Mouse (Mus musculus): ENCODE measurements around the gene Rfx8. TPM values are rescaled to one million over a fixed set of nuclear protein-coding genes. Genes with fewer than 3 reads are reported as not detected.

Rfx8 gene
- polyA plus RNA-seq, 1 experiment from 2014 or later = 0.43 TPM

DNA sequence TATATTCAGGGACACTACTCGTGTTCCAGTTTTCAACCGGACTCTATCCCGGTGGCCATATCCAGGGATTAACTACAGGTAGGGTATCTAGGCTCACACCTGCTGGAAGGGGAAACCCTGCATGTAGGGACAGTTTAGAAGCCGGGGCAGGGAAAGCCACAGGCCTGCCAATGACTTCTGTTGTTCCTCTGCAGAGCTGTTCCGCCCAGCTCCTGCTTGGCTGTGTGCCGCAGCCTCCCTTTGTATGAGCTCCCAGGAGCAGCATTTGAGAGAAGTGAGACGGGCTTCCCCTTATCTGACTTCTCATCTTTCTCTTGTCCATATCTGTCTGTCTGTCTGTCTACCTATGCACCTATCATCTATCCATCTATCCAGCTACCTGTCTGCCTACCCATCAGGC is 8.5 kb downstream of the Rfx8 start:
- H3K4me2 ChIP-seq = no peak overlapping the region
- no peaks in the 10 kb centered on the region for H3K27me3 ChIP-seq
- H3K9me3 ChIP-seq (replicated peaks) = no peaks in the 10 kb centered on the region
- no peak overlapping the region for H3K9ac ChIP-seq
- 87% methylated on average over 7 of the region's 7 CpGs for WGBS
- H3K4me3 ChIP-seq = no peak overlapping the region
- no peak overlapping the region for H3K27ac ChIP-seq
- no peaks in the 10 kb centered on the region for H3K36me3 ChIP-seq
- no peak for ATAC-seq (replicated peaks; ENCODE audit: insufficient number of reproducible peaks, insufficient read depth, low FRiP score, low read depth)
- peaks cover 21% of the 10 kb centered on the region for H3K4me1 ChIP-seq (replicated peaks)

DNA sequence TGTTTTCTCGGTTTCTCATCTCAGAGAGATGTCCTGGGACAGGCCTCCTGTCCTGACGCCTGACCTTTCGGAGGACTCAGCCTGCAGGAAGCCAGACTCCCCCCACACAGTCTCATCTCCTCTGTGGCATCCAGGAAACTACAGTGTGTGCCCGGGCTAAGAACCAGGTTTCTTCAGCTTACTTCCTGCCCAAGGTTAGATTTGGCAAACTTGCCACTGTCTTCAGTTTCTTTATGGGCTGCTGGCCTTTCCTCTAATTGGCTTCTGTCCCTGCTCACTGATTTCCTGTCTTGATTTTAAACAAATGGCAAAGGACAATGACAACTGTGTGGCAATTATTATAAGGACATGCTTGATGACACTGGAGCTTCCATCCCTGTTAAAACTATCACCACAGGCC is 10.2 kb downstream of the Rfx8 start:
- H3K4me2 ChIP-seq = no peak overlapping the region
- H3K4me3 ChIP-seq = no peak overlapping the region
- H3K9me3 ChIP-seq (replicated peaks) = no peaks in the 10 kb centered on the region
- ATAC-seq (replicated peaks; ENCODE audit: insufficient number of reproducible peaks, insufficient read depth, low FRiP score, low read depth) = no peak
- no peaks in the 10 kb centered on the region for H3K27me3 ChIP-seq
- peaks cover 20% of the 10 kb centered on the region for H3K4me1 ChIP-seq (replicated peaks)
- 0 out of 2 replicates have a peak overlapping the region, but pooled peaks have one; percentile 24 for H3K27ac ChIP-seq
- H3K9ac ChIP-seq = no peak overlapping the region
- H3K36me3 ChIP-seq = no peaks in the 10 kb centered on the region
- 65% methylated on average over 4 of the region's 4 CpGs for WGBS

DNA sequence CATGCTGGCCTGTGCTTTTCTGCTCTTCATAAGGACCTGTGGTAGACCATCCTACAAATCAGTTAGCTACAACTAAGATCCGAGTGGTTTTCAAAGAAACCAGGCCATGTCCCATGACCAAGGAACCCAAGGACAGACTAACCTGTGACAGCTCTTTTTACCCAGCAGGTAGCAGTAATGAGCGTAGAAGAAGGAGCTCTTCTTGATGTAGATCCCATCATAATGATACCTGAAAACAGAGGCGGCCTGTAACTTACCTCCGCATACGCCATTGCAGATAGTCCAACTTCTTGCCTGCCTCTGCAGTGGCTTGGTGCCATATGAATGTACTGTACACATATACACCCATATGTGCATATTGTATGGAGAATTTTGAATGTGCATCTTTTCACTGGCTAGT is 10.8 kb downstream of the Rfx8 start:
- 89% methylated on average over 5 of the region's 5 CpGs for WGBS
- Histone ChIP-seq H3K27ac (0 out of 2 replicates have a peak overlapping the region, but pooled peaks have one; percentile 24), H3K27me3 (no peaks in the 10 kb centered on the region), H3K9ac (no peak overlapping the region), H3K9me3 (replicated peaks) (no peaks in the 10 kb centered on the region), H3K4me2 (no peak overlapping the region), H3K36me3 (no peaks in the 10 kb centered on the region), H3K4me1 (replicated peaks) (peaks cover 14% of the 10 kb centered on the region; the same call in 1 of the 2 replicates), H3K4me3 (no peak overlapping the region)
- ATAC-seq (replicated peaks; ENCODE audit: insufficient number of reproducible peaks, insufficient read depth, low FRiP score, low read depth) = no peak

DNA sequence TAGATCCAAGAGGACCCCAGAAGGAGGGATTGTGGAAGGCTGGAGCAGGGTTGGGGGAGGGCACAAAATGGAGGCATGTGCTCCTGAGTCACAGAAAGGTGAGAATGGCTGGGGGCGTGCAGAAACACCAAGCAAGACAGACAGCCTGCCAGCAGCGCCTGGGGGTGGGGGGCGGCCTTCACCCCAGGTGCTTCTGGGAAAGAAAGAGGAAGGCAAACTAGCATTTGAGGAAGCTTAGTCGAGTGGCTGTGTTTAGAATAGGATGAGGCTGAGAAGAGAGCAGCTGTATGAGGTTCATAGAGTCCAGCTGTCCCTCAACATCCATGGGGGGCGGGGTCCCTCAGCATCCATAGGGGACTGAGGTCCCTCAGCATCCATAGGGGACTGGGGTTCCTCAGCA is 12.0 kb downstream of the Rfx8 start:
- ATAC-seq (replicated peaks; ENCODE audit: insufficient number of reproducible peaks, insufficient read depth, low FRiP score, low read depth) = no peak
- 90% methylated on average over 5 of the region's 5 CpGs for WGBS
- H3K4me2 ChIP-seq = no peak overlapping the region
- no peak overlapping the region for H3K27ac ChIP-seq
- no peaks in the 10 kb centered on the region for H3K9me3 ChIP-seq (replicated peaks)
- H3K4me3 ChIP-seq = no peak overlapping the region
- no peak overlapping the region for H3K9ac ChIP-seq
- H3K4me1 ChIP-seq (replicated peaks) = 0 out of 2 replicates have a peak, but pooled peaks cover 10% of the 10 kb centered on the region
- no peaks in the 10 kb centered on the region for H3K27me3 ChIP-seq
- no peaks in the 10 kb centered on the region for H3K36me3 ChIP-seq

DNA sequence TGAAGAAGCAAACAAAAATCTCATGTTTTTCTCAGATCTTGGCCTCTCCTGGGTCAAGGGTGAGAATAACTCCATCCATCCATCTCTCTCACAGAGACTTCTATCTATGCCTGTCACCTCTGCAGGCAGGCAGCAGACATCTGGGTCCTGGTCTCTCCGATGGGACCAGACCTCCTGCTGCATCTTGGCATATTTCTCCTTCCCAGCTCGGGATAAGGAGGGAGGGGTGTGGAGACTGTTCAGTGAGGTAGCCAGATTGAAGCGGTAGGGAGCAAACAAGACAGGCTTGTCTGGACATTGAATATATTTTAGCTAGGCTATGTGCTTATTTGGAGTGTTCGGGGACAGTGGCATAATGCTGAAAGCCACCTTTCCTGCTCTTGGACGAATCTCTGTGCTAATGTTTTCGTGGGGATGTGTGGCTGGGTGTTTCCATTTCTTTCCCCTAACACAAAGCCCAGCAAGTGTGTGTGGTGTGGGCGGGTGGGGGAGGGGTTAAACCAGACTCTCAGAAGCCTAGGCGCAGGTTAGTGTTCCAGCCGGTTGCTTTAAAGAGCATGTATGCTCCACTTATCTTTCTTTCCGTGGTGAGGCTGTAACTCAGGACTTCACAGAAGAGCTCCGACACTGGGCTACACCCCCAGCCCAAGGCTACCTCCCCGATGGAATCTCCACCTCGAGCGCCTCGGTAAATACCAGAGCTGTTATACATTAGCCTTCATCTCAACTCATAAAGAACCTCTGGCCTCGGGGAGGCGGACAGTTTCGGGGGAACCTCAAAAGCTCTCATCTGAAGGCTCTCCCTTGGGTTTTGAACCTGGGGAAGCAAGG is 18.4 kb downstream of the Rfx8 start:
- Histone ChIP-seq H3K36me3 (no peaks in the 10 kb centered on the region), H3K9ac (no peak overlapping the region), H3K4me2 (0 out of 2 replicates have a peak overlapping the region, but pooled peaks have one; percentile 20), H3K4me3 (no peak overlapping the region), H3K27ac (no peak overlapping the region), H3K9me3 (replicated peaks) (no peaks in the 10 kb centered on the region), H3K27me3 (no peaks in the 10 kb centered on the region), H3K4me1 (replicated peaks) (peaks cover 34% of the 10 kb centered on the region)
- WGBS = 25% methylated on average over 18 of the region's 18 CpGs
- no peak for ATAC-seq (replicated peaks; ENCODE audit: insufficient number of reproducible peaks, insufficient read depth, low FRiP score, low read depth)

DNA sequence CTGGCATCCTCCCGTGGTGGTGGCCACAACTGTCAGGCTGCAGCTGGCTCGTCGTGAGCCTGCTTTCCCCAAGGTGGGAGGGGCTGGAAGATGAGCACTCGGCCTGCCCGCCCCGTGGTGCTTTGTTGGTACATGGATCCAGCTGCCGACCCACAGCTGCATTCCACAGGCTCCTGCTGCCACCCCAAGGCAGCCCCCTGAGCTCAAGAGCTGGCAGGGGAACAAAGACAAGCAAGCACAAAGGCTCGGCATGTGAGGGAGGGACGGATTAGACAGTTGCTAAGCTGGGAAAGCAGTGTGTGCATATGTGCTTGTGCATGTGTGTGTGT is 19.6 kb downstream of the Rfx8 start:
- H3K9ac ChIP-seq = no peak overlapping the region; the same call in 1 of the 2 replicates
- H3K4me1 ChIP-seq (replicated peaks) = peaks cover 37% of the 10 kb centered on the region

DNA sequence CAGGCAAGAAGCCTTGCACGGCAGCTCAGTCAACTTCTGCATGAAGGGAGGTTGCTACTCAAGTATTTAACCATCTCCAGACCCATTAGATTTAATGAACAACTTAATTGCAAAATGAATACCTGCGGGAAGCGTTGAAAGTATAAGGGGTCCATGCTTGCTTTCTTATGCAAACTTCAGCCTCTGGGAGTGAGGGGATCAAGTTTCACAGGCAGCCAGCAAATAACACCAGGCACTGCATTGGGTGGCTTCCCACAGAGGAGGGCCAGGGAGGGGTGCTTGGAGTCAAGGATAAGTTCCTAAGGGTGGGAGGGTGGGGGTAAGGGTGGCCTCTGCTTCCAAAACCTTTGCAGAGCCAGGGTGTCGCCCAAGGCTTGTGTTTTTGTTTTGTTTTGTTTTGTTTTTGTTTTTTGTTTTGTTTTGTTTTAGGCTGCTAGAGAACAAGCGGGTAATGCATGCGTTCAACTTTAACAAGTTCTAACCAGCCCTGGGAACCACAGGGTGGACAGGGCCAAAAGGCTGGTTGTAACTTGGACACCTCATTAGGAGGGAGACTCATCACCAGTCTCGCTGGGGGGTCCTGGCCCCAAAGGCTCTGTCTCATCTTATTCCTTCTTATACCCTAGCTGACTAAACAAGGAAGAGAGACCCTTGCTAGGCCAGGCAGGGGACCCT is 20.1 kb downstream of the Rfx8 start:
- no peak overlapping the region for H3K4me2 ChIP-seq
- no peak overlapping the region; the same call in 1 of the 2 replicates for H3K9ac ChIP-seq
- peak overlapping the region; percentile 27; the same call in 1 of the 2 replicates for H3K27ac ChIP-seq
- H3K27me3 ChIP-seq = no peaks in the 10 kb centered on the region
- H3K9me3 ChIP-seq (replicated peaks) = no peaks in the 10 kb centered on the region
- ATAC-seq (replicated peaks; ENCODE audit: insufficient number of reproducible peaks, insufficient read depth, low FRiP score, low read depth) = no peak
- H3K36me3 ChIP-seq = no peaks in the 10 kb centered on the region
- no peak overlapping the region for H3K4me3 ChIP-seq
- 40% methylated on average over 7 of the region's 7 CpGs for WGBS
- peaks cover 40% of the 10 kb centered on the region for H3K4me1 ChIP-seq (replicated peaks)

More for the DNA sequence above, 19.6 kb downstream of the Rfx8 start:
- H3K9me3 ChIP-seq (replicated peaks) = no peaks in the 10 kb centered on the region
- H3K27ac ChIP-seq = peak overlapping the region; percentile 27; the same call in 1 of the 2 replicates
- no peak overlapping the region for H3K4me2 ChIP-seq
- no peaks in the 10 kb centered on the region for H3K36me3 ChIP-seq
- no peak overlapping the region for H3K4me3 ChIP-seq
- no peak for ATAC-seq (replicated peaks; ENCODE audit: insufficient number of reproducible peaks, insufficient read depth, low FRiP score, low read depth)
- H3K27me3 ChIP-seq = no peaks in the 10 kb centered on the region
- WGBS = 12% methylated on average over 9 of the region's 9 CpGs

DNA sequence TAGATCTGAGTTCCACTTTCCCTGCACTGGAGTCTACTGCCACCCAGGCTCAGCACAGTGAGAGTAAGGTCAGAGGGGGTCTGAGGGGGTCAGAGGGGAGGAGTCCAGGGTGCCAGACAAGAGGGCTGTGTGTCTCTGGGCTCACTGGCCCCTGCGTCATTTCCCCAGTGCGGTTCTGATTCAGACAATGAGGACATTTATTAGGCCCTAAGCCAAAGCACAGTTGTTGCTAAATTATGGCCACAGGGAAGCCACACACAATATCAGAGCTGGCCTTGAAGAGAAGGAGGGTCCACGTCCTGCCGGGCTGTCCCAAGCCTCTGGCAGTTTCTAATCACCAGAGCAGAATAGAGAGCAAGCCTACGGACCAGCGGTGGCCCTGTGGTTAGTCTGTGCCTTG is 22.3 kb downstream of the Rfx8 start:
- WGBS = 50% methylated on average over 6 of the region's 6 CpGs
- Histone ChIP-seq H3K9ac (no peak overlapping the region), H3K27ac (peak overlapping the region; percentile 31), H3K4me2 (no peak overlapping the region), H3K27me3 (no peaks in the 10 kb centered on the region), H3K4me3 (no peak overlapping the region), H3K9me3 (replicated peaks) (no peaks in the 10 kb centered on the region), H3K4me1 (replicated peaks) (peaks cover 53% of the 10 kb centered on the region), H3K36me3 (no peaks in the 10 kb centered on the region)
- no peak for ATAC-seq (replicated peaks; ENCODE audit: insufficient number of reproducible peaks, insufficient read depth, low FRiP score, low read depth)

DNA sequence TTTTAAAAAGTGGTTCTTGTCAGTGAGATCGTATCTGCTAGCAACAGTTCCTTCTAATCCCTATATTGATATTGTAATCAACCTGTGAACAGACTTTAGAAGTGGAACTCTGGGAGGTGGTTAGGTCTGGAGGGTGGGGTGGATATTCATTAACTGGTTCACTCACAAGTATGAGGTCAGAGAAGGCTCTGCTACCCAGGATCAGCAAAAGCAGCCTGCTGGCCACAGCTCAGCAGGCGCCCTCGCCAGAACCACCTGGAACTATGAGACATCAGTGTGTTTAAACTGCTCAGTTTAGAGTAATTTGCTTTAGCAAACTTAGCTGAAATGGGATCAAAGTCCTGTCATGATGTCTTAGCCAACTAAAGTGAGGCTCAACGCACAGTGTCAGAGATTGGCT is 25.6 kb downstream of the Rfx8 start:
- no peak overlapping the region for H3K4me3 ChIP-seq
- no peak overlapping the region for H3K9ac ChIP-seq
- no peaks in the 10 kb centered on the region for H3K36me3 ChIP-seq
- 47% methylated on average over 4 of the region's 4 CpGs for WGBS
- peak overlapping the region; percentile 25; the same call in 1 of the 2 replicates for H3K27ac ChIP-seq
- no peaks in the 10 kb centered on the region for H3K27me3 ChIP-seq
- ATAC-seq (replicated peaks; ENCODE audit: insufficient number of reproducible peaks, insufficient read depth, low FRiP score, low read depth) = peak; percentile 17; the same call in 1 of the 2 replicates
- H3K4me1 ChIP-seq (replicated peaks) = peaks cover 26% of the 10 kb centered on the region
- no peaks in the 10 kb centered on the region for H3K9me3 ChIP-seq (replicated peaks)
- H3K4me2 ChIP-seq = no peak overlapping the region

DNA sequence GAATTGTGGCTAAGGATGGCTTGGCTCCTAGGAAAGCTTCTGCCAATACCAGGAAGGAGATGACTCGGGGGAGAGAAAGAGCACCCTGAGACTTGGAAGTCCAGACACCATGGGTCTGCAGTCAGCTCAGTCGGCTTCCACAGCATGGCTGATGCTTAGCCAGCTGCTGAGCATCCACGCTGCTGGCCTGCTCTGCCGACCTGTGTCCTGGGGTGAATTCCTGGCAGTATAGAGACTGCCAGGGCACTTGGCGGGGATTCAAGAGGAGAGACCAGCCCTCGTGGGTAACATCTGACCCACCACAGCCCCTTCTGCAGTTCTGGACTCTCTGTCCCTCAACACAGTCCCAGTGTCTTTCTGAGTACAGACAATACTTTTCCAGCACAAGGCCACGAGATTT is 26.0 kb downstream of the Rfx8 start:
- no peaks in the 10 kb centered on the region for H3K9me3 ChIP-seq (replicated peaks)
- H3K4me1 ChIP-seq (replicated peaks) = peaks cover 26% of the 10 kb centered on the region
- 42% methylated on average over 7 of the region's 7 CpGs for WGBS
- H3K4me3 ChIP-seq = no peak overlapping the region
- no peak for ATAC-seq (replicated peaks; ENCODE audit: insufficient number of reproducible peaks, insufficient read depth, low FRiP score, low read depth)
- H3K27me3 ChIP-seq = no peaks in the 10 kb centered on the region
- H3K9ac ChIP-seq = no peak overlapping the region
- no peak overlapping the region for H3K4me2 ChIP-seq
- no peaks in the 10 kb centered on the region for H3K36me3 ChIP-seq
- H3K27ac ChIP-seq = no peak overlapping the region

DNA sequence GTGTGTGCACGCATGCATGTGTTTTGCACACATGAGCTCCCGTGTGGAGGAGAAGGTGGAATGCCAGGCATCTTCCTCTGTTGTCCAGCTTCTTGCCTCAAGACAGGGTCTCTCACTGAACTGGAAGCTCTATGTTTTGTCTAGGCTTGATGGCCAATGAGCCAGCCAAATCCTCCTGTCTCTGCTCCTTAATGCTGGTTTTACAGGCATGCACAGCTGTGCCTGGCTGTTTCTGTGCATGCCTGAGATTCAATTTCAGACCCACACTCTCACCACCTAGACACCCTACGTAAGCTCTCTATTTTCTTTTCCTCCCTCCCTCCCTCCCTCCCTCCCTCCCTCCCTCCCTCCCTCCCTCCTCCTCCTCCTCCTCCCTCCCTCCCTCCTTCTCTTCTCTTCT is 28.8 kb downstream of the Rfx8 start:
- WGBS = 72% methylated on average over 3 of the region's 3 CpGs
- H3K27me3 ChIP-seq = no peaks in the 10 kb centered on the region
- no peak for ATAC-seq (replicated peaks; ENCODE audit: insufficient number of reproducible peaks, insufficient read depth, low FRiP score, low read depth)
- no peaks in the 10 kb centered on the region for H3K36me3 ChIP-seq
- H3K4me3 ChIP-seq = no peak overlapping the region
- H3K4me2 ChIP-seq = no peak overlapping the region
- peaks cover 32% of the 10 kb centered on the region for H3K4me1 ChIP-seq (replicated peaks)
- no peak overlapping the region for H3K27ac ChIP-seq
- H3K9me3 ChIP-seq (replicated peaks) = no peaks in the 10 kb centered on the region
- H3K9ac ChIP-seq = no peak overlapping the region
